Mouse (Mus musculus) mesoderm, embryonic 11.5 days (tissue): ENCODE data around the gene Plcd3.

Experiments
- DNase-seq: peaks from one replicate; pipeline ENCODE4 v3.0.0-alpha.2; 2012; ENCODE audit warnings: low read depth, low spot score

The Plcd3 gene

GRCm38 (mm10) chr11:103117591-103118009, 16.1 kb upstream of the Plcd3 start:
- DNase-seq, result peak; percentile 54

GRCm38 (mm10) chr11:103116959-103117590, 15.6 kb upstream of the Plcd3 start:
- peak; percentile 69 for DNase-seq

DNA sequence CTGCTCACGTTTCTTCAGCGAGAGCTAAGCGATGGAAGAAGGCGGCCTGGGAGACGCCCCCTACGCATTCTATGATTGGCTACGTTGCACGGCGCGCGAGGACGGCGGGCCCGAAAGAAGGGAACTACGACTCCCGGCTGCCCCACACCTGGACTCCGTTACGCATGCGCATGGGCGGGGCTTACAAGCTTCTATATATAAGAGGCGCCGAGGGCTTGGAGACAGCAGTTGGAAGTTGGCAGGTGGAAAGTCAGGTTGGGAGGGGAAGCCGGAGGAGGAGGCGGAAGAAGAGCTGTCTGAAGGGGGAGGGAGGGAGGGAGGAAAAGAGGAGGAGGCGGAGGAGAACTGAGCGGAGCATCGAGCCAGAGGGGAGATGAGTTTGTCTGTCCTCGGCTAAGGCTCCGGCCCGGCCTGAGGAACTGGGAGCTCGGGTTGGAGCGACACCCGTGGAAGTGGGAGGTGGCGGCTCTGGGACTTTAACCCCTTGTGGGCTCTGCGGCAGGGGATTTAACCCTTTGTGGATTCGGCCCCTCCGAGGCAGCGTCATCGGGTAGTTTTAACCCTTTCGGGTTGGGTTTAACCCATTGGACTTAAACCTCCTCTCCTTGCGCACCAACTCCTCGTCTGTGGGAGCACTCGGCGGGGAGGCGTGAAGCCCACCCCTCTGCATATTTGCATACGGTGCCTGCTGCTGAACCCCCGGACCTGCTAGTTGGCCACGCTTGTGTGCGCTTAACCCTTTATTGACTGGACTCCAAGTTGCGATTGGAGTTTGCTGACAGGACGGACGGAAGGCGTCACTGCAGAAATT, 14.8 kb upstream of the Plcd3 start, which contains the start of gene Hexim1:
TSS of gene Hexim1 (plus strand) at position 224 of the 811 bp plus-strand sequence.
- peak; percentile 100 for DNase-seq

DNA sequence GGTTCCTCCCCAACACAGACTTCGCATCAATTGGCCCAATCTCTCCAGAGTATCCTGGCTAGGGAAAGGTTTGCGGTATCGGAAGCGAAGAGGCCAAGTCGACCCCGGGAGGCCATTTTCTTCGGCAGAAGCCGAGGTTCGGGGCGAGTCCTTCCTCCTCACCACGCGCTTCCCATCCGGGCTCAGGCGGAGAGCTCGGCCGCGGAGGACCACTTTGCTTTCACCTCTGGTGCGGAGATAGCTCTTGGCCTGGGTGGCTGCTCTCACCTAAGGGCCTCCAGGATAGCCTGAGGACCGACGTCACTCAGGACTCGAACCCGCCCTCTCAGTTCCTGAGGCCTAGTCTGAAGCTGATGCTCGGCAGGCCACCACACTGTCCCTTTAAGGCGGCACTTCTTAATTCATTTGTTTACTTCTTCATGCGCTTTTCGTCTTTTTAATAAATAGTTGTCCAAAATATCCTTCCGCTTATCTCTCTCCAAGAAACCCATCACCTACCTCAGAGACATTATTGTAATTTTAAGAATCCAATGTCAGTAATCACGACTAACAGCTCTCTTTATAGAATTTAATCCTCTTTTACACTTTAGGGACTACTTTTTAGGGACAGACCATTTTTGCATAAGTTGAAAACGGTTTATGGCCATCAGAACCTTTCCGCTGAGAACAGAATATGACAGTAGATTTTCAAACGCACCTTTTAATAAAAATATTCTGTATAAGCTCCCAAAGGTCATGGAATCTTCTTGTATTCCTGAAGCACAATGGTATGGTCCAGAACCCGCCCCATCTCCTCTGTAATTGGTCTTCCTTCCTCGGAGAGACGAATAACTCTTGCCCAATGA, 13.9 kb upstream of the Plcd3 start:
- DNase-seq, result peak; percentile 82

DNA sequence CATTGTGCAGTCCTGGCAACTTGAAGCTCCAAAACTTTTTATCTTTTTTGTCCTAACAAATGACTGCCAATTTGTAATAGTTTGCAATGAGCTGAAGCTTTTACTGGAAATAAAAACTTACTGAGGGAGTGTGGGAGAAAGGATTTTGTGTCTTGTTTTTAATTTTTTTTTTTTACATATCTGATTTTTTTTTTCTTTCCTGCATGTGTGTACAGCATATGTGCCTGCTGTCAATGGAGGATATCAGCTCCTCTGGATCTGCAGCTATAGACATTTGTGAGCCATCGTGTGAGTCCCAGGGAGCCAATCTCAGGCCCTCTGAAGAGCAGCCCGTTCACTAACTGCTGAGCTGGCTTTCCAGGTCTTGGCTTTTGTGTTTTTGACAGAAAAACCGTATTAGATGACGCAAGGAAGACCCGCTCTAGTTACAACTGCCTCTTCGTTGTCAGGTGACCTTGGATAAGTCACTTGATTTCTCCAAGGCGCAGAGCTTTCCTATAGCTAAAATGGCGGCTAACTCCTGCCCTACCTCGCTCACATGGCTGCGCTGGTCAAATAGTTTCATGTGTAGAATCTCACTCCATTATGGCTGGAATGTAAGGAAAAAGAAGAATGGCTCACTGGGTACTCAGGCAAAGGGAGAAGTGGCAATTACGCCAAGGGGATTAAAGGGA, 12.9 kb upstream of the Plcd3 start:
- no peak for DNase-seq

DNA sequence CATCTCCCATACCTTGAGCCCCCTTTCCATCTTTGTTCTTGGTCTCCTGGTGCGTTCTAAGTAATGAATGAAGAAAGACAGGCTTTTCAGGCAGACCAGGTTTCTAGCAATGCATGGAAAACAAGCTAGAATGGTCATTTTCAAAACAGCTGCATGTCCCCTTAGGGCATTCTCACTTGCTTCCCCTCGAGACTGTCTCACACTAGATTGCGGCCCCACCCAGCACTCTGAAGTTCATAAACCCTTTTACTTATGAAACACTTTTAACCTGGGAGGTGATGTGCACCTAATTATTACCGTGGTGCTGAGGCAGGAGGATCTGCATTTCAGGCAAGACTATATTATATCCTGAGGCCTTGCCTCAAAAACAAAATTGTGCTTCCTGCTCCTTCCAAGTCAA, 12.3 kb upstream of the Plcd3 start:
- DNase-seq, result no peak

GRCm38 (mm10) chr11:103113005-103113404, 11.5 kb upstream of the Plcd3 start:
- DNase-seq, result no peak

DNA sequence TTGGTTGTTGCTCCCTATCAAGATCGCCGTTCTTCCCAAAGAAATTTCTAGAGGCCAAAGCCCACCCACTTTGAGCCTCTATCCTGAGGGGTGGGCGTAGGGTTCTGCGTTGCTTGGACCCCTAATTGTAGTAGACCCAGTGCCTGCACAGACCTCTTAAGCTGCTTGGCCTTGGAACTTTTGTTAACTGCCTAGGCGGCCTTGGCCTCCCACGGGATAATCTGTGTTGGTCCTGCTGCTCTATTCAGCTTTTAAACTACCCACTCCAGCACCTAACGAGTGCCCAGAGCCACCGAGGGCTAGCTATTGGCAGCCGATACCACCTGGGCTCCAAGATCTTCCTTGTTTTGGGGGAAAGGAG, 11.1 kb upstream of the Plcd3 start:
- no peak for DNase-seq

- DNase-seq, result peak; percentile 58
These were observed 10.6 kb upstream of the Plcd3 start for GRCm38 (mm10) chr11:103111881-103112551.

- DNase-seq, result no peak
These were observed 9.8 kb upstream of the Plcd3 start for GRCm38 (mm10) chr11:103111301-103111700.

- no peak for DNase-seq
These were observed 4.9 kb upstream of the Plcd3 start for GRCm38 (mm10) chr11:103106386-103106785.

DNA sequence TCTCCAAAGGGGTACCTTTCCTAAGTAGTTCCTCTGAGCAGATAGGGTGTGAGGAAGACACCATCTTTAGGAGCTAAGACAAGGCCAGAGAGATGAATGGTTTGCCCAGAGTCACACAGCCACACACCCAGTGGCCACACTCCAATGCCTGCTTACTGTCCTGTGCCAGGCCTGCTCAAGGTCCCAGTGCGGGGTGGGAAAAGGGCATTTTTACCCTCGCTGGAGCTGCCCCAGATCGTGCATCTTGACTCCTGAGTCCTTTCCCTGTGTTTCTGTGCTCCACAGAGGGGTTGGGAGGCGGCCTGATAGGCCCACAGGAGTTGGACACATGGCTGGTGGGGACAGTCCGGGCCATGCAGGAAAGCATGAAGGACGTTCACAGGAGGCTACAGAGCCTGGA, 4.4 kb upstream of the Plcd3 start:
- DNase-seq, result no peak

- no peak for DNase-seq
These were observed 3.8 kb upstream of the Plcd3 start for GRCm38 (mm10) chr11:103105180-103105725.

DNA sequence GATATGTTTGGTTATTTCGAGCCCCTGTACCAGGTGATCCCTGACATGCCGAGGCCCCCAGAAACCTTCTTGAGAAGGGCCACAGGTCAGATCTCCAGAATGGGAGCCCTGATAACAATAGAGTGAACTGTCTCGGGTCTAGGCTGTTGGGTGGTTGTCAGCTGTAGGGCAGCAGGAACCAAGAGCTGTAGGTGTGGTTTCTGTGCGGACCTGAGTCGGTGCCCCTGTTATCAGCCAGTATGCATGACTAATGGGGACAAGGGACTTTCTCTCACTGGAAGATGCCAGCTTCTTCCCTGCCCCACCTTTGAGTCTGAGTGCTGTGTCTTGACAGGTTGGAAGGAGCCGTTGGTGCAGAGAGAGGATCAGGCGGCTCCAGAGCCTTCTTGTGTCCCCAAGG, 3.0 kb upstream of the Plcd3 start:
- DNase-seq, result no peak

- no peak for DNase-seq
These were observed 2.2 kb upstream of the Plcd3 start for GRCm38 (mm10) chr11:103103621-103104020.

DNA sequence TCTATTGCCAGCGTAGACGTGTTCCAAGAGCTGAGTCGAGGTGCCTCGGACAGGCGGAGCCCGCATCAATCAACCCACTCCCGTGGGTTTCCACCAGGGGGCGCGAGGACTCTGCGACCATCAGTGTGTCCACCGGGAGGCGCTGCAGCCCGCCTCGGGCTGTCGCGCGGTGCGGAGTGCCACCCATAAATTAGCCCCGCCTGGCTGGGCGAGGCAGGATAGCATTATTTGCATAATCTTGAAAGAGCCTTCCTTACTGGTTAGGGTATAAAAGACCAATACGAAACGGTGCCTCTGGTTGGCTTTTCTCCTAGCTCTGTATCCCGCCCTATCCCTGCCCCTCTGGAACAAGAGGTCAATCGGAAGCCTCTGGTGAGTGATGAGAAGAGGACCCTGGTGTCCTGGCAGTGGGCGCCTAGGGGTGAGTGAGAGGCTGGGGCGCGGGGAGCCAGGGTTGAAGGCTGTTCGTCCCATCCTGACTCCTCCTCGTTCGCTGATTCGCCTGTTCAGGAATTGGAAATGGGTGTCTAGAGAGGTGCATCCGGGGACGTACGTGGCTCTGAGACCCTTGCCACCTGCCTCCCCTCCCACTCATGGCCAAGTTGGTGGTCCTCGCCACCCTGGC, 1.4 kb upstream of the Plcd3 start:
- peak; percentile 98 for DNase-seq

GRCm38 (mm10) chr11:103101866-103102501, 526 bp upstream of the Plcd3 start:
- DNase-seq, result peak; percentile 40

DNA sequence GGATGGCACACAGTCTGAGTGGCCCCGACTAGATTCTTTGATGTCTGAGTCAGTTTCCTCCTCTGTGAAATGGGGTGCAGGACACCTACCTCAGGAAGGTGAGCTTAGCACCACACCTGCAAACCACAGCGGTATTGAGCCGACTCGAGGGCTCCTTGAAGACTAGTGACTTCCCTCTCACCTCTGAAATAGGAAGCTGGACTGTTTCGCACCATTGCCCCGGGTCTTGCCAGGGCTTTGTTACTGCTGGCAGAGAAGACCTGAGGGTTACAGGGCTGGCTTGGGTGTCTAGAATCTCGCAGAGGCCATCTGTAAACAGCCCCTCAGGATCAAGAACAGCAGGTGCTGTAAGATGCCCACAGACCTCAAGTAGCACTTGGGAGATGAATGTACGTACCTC, 1.1 kb downstream of the Plcd3 start:
- no peak for DNase-seq

GRCm38 (mm10) chr11:103099352-103099940, 2.0 kb downstream of the Plcd3 start:
- no peak for DNase-seq
